Mouse (Mus musculus): Measurements from ENCODE around the gene Vasp.

Vasp gene

DNA sequence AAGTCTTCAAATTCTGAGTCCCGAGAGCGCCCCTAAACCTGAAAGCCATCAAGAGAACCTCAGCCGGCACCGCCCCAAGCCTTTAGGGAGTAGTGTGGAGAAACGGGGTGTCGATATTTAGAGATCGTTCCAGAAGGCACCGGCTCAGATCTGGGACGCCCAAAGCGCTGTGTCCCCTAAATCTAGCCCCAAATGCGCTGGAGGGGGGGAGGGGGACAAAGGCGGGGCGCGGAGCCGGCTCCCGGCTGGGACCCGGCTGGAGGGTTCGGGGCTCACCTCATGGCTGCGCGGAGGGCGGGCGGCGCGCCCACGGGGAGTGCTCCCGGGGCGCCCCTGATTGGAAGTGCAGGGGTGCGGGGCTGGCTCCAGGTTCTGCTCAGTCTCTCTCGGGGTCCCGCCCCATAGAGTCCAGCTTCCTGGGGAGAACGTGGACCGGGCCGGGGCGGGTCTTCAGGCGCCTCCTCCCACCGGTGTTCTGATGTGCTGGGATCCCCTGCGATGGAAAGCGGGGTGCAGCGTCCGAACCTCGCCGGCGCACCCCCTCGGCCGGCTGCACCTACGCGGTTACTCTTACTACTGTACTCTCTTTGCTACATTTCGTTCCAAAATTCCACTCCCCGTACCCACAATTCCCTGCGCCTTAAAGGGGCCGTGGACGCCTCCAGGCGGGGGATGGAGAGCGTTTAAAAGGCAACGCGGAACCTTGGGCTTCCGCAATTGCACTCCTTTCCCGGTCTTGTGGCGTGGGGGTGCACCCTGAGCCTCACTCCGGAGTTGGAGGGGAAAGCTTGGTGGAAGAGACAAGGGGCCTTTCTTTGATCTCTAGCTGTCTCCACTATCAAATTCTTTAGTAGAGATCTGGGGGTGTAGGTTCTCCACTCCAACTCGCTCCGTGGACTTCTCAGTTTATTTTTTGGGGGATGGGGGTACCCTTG lies at the start of gene Vasp:
TSS of gene Vasp (minus strand) at position 580 of the 935 bp plus-strand sequence.
- DNase-seq, result peak; percentile 71

DNA sequence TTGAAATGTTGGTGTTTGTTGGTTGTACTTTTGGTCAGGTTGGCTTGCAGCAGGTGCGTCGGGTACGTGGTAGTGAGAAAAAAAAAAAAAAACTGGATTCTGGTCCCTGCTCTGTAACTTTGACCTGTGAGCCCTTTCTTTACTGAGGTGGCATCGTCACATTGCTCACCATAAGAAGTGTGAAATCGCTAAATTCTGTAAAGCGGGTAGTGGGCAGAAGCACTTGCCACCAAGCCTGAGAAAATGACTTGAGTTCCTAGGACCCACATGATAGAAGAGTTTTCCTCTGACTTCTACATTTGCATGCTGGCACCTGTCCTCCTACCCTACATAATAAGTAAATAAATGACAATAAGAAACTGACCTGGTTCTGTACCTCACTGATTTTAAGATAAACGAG lies 49.0 kb upstream of the Vasp start:
- DNase-seq, result no peak

DNA sequence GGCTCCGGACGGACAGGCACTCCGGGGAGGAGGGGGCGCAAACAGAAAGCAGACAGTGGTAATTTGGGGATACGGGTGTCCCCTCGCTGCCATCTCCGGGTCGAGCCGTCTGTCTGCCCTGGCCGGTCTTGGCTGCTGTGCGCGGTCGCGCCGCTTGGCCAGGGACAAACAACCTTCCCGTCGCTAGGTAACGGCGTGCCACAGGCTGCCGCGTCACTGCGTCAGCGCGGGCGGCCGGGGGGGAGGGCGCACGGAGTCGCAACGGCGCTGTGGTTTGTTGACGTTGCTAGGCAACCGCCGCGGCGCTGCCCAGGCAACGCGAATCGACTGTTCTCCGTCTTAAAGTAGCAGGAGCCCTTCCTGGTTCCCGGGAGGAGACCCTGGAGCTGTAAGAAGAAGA lies 48.3 kb upstream of the Vasp start:
- DNase-seq, result peak; percentile 90

DNA sequence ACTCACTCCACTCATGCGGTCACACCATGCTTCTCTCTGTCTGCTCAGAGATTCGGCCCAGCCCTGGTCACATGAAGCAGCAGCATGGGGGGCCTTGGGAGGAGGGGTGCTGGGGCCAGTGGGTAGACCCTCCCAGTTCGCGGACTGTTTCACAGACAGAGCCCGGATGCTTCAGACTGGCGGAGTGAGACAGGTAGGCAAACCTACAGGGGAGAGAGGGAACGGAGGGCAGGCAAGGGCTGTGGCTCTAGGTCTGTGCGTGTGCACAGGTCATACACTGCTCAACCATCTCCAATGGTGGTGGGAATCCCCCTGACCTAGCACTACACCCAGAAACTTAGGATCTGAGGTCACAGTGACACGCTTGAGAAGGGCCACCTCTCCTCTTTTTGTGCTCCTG lies 47.8 kb upstream of the Vasp start:
- DNase-seq, result no peak

DNA sequence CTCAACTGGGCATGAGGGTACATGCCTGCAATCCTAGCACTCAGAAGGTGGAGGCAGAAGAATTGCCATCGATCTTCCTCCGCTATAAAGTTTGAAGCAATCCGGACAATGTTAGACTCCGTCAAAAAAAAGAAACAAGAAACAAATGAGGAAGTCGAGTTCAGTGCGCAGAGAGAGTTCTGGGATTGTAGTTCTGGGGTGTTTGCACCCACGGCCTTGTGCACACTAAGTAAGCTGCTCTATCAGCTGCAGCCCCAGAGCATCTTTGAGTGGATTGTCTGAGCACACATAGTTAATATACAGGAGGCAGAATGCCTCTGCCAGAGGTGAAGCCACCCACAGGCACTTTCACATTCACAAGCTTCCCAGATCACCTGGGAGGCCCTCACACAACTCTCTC lies 47.1 kb upstream of the Vasp start:
- DNase-seq, result no peak

DNA sequence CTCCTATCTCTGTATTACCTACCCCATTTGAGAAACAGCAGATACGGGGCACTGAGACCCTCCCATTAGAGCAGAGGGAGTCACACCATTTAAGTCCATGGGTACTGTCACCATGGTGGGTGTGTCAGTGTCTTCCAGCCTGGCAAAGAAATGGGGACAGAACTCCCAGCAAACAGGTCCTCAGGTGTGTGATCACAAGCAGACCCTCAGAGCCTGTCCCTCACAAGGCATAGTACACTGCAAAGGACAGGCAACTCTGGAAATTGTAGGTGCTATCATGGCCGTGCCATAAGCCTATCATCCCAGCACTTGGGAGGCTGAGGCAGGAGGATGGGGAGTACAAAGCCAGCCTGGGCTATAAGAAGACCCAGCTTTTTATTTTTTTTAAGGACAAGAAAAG lies 46.6 kb upstream of the Vasp start:
- DNase-seq, result no peak

DNA sequence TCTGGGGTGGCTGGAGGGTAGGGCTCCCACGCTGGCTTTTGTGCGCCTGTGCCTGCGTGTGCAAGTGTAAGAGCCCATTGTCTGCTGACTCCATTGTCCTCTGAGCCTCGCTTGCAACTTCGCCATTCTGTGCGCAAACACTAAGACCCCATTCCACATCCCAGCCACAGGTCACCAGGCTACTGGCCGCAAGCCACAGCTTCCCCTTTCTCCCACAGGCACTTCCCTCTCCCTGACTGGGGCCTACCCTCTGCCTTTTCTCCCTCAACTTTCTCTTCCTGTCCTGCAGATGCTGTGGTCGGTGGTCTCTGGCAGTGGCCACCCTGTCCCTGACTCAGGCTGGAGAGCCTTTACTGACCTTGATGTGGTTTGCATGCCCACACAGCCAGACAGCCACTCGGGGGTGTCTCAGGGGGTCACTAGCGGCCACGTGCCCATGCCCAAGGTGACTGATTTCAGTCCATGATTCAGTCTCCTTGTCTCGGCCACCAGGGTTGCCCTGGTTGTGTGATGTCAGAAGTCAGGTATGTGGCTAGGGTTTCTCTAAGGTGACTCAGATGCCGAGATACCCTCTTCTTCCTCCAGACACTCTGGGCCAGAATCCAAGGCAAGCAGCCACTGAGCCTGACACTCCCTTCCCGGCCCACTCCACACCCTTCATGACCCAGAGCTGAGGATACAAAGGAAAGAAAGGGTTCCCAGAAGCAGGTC lies 45.0 kb upstream of the Vasp start:
- DNase-seq, result no peak

DNA sequence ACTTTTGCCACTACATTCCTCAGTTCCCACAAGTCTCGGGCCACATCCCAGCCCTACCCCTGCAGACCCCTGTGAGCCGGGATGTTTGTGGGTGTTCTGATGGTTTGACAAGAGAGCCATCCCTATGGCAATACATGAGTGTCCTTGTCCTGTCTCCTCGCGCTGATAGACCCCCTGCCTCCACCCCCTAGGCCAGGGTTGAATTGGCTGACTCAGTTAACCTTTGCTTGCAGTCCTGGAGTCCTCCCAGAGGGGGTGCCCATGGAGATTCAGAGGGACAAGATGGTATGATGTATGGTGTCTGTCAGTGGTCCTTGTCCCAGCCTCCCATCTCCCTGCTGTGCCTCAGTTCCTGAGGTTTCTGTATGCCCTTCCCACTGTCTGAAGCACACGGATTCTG lies 42.4 kb upstream of the Vasp start:
- DNase-seq, result no peak

DNA sequence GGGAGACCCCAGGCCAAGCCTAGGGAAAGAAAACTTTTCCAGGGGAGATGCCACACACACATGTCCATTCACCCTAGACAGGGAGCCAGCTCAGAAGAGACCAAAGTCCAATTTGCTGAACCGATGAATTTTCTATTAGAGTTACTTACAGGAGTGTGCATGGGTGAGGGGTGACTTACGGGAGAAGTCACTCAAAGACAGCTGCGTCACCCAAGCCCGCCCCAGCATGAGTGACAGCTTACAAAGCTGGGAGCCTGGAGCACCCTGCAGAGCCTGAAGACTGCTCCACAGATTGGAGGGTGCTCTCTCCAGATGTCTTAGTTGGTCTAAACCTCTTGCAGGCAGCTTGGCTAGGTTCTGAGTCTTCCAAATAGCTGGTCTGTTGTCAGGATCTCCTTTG lies 40.4 kb upstream of the Vasp start:
- DNase-seq, result no peak

DNA sequence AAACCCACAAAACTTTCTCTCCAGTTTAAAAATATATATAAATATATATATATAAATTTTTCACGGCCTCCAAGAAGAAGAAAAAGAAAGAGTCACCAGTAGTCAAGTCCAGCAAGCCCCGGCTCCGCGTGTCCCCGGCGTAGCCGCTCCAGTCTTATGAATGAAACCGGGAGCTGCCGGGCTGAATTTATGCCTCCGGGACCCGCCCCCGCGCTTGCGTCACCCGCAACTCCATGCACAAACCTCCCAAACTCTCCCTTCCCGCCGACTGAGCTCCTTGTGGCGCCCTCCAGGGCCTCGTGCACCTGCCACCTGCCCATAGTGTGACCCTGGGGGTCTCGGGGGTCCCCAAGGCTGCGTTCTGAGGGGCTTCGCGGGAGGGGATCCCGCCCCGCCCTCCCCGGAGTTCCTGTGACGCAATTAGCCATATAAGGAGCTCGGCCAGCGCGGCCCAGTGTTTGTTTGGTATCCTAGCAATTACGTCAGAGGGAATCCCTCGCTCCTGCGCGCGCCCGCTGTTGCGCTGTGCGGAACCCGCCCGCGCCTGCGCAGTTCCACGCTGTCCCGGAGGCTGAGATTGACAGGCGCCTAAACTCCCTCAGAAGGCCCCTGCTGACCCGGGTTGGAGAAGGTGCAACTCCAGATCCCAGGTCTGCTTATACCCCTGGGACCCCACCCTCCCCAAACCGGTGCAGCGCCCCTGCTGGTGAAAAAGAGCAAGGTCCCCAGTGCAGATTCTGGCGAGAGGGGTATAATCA lies 38.4 kb upstream of the Vasp start, which contains the start of gene Fosb:
TSS of gene Fosb (minus strand) at position 168 of the 758 bp plus-strand sequence.
- peak; percentile 96 for DNase-seq

DNA sequence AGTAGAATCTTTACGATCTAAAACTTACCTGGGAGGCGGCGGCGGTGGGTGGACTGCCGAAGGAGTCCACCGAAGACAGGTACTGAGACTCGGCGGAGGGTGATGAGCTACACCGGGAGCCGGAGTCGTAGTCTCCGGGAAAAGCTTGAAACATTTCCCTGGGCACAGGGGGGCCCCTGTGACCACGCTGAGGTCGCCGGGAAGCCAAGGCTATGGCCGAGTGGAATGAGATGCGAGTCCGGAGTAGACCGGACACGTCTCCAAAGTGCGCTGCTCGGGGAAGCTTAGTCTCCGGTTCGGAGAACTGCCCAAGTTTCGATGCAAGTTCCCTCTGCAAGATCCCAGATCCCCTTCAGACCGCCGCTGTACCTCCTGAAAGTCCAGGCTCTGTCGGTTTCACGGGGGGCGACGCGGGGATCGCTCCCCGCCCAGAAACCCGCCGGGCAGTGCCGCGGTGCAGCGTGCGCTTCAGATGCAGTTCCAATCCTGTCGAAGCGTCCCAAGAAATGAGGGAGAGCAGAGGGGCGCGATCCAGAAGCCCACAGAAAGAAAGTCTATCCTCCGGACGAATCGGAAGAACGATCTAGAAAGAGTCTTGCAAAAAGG lies 37.8 kb upstream of the Vasp start:
- no peak for DNase-seq

DNA sequence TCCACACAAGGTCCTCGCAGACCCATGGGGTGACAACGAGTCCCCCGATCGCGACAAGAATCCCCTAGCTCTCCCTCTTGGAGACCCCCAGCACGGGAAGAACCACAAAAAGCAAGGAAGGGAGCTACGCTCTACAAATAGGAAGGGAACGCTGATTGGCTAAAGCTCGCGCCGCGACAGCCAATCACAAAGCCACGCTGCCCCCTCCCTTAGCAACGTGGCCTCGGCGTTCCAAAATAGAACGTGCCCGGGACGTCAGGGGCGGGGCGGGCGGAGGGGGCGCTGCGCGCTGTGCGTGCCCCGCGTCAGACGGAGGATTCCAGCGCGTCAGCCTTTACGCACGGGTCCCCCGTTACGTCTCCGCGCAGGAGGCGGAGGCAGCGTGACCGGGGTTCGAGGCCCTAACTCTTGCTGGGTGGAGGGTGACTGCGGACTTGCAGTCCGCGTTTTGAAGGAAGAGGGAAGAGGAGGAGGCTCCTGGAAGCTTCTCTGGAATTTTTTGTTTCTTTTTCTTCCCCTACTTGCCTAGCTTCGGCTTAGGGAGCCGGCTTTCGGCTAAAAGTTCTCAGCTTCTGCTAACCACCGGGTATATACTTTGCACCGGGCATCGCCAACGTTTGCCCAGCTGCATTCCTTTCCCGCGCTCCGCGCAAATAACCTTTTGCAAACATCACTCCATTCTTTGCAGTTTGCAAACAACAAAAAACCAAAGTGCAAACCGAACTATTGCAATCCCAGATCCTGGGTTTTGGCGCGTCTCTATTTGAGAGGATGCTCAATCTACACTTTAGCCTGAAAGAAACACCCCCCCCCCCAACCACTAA lies 37.0 kb upstream of the Vasp start:
- peak; percentile 95 for DNase-seq

DNA sequence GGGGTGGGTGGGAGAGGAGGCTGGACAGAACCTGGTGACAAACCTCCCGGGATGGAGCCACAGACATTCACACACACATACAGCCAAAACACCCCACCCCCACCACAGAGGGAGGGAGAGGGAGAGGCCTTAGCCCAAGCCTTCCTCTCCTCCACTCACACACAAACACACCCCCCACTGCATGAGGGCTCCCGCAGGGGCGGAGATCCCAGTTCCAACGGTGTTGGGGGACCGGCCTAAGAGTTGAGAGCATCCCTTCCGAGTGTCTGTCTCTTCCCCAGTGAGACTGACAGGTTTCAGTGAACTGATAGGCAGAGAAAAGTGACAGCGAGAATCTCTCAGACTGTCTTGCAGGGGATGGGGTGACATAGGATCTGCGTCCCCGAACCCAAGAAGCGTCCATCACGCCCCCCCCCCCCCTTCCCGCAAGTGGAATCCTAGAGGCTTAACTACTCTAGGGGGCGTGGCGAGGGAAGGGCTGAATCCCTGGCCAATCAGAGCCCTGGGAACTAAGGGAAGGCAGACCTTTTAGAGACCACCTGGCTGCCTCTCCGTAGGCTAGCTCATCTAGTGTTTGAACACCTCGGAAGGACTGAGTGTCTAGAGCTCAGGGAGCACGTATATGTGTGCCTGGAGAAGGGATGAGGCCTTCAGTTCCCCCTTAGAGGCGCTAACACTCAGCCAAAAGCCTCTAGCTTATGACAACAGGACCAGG lies 36.3 kb upstream of the Vasp start:
- DNase-seq, result peak; percentile 75

DNA sequence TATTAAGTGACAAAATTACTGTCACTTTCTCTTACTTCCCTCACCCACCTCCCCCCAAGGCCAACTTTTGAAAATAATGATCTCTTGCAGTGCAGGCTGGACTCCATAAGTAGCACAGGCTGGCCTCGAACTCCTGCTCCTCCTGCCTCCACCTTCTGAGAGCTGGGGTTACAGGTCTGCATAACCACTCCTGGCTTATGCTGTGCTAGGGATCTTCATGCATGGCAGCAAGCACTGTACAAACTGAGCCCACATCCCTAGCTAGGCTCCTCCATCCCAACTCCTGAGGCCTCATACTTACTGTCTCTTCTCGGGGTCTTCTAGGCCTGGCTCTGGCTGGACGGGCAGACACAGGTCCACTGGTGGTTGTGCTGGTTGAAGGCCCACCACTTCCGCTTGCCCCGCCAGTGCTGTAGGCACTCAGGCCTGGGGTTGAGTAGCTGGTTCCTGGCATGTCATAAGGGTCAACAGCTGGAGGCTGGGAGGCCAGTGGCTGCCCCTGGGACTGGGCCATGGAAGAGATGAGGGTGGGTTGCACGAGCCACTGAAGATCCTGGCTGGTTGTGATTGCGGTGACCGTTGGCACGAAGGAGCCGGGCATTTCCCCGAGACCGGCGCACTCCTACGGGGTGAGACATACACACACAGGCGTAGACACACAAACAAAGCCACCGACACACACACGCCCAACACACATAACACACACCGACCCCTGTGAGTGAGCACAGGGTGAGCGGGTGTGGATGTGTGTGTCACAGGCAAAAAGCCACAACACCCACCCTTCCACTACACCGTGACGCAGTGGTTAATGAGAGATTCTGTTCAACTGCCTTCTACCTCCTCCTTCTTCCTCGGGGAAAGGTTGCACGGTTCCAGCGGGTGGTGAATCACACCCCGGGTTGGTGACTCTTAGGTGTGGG lies 35.5 kb upstream of the Vasp start:
- DNase-seq, result no peak

DNA sequence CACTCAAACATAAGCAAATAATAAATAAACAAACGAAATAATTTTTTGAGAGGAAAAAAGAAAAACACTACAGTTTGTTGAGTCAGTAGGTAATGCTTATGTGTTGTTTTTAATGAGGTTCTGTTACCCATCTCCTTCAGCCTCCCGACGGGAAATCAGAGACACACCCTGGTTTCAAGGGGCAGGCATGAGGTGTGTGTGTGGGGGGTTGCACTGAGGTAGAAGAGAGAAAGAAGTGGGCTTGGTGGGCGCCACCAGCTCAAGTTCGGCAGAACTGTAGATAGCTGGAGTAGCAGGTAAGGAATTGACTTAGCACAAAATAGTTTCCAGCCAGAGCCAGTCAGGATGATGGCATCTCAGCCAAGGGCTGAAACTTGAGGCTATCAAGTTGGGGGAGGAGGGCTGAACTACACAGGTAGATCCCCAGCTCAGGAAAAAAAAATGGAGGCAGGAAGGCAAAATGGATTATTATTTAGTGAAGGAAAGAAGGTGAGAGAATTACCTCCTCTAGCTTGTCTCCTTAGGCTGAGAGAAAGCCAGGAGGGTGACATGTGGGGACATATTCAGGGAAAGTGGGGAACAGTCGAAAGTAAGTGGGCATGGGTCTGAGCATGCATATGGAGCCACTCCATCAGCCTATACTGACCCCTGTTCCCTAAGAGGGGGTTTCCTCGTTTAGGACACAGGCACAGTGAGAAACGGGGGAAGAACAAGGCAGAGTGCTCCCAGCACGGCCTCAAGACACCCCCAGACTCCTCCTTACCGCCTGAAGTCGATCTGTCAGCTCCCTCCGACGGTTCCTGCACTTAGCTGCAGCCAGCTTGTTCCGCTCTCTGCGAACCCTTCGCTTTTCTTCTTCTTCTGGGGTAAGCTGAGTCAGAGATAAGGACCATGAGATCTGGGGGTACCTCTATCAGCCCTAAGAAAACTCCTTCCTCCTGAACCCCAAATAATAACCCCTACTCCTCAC lies 34.5 kb upstream of the Vasp start:
- no peak for DNase-seq

DNA sequence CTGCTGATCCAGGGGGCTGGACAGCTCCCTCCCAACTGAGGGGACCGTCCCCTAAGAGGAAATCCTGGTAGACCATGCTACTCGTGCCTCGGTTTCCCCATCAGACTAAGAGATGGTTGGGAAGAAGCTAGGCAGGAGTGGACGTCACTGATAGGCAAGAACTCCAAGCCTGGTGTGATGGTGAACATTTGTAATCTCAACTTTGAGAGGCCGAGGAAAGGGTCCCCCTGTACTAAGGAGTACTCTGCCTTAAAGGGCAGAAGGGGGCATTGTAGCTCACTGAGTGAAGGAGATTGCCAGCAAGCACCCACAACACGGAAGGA lies 33.8 kb upstream of the Vasp start:
- no peak for DNase-seq

DNA sequence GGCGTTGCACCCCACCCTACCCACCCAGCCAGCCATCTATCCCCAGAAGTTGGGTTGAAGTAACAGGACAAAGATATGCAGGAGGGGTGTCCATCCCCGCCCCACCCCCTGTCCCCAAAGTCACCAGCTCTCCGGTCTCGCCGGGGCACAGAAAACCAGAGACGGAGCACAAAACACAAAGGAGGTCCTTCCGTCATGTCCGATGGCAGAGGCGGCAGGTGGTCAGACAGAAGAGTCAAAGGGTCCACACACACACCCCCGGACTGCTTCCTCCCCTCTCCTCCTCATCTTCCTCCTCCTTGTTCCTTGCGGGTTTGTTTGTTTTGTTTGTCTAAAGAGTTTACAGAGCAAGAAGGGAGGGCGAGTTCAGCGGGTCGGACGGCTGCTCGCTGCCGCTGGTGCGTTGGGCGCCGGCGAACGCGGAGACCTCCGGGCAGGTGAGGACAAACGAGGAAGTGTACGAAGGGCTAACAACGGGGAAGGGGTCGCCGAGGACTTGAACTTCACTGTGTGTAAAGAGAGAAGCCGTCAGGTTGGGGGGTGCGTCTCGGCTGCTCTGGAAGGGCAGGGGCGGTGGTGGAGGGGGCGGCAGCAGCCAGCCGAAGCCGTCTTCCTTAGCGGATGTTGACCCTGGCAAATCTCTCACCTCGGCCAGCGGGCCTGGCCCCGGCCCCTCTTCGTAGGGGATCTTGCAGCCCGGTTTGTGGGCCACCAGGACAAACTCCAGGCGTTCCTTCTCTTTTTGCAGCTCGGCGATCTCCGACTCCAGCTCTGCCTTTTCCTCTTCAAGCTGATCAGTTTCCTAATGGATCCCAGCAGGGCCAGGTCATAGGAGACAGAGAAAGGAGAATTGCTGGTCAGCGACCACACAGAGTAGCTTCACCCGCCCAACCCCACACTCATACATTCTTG lies 33.1 kb upstream of the Vasp start:
- no peak for DNase-seq

DNA sequence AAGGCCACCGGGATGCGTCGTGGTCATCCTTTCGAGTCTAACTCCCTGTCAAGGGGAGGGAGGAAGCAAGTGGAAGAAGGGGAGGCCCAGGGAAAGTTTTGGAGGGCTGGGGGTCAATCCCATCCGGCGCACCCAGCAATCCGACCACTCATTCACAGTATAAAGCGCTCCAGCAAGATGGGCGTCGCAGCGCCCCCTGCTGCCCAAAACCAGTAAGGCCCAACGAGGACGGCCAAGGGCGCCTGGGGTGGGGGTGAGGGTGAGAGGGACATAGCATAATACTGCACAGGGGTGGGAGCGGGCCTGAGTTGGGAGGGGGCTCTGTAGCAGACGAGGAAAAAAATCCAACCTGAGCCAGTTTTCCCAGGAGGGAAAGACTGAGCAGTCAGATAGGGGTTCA lies 32.2 kb upstream of the Vasp start:
- DNase-seq, result peak; percentile 80

Measured in cerebellum, adult 11 months (tissue).